Mouse (Mus musculus) yolk sac, embryonic 10.5 days (tissue): Measurements from ENCODE around the gene Traip.

Experiments used
- DNase-seq: peaks from one replicate; pipeline ENCODE4 v3.0.0-alpha.2; 2017; ENCODE audit warnings: low spot score

Traip gene

GRCm38 (mm10) chr9:107949922-107950235, at the start of gene Traip:
Traip (plus strand) TSS chr9:107950136.
- DNase-seq, result no peak

- peak; percentile 47 for DNase-seq
Observed at GRCm38 (mm10) chr9:107900840-107901626, 48.9 kb upstream of the Traip start.

GRCm38 (mm10) chr9:107901627-107901914, 48.4 kb upstream of the Traip start:
- no peak for DNase-seq

GRCm38 (mm10) chr9:107904726-107905125, 45.2 kb upstream of the Traip start:
- DNase-seq, result peak; percentile 76

- peak; percentile 90 for DNase-seq
Observed at GRCm38 (mm10) chr9:107906252-107906966, 43.5 kb upstream of the Traip start, which contains the start of gene Mst1r. Mst1r (plus strand) TSS chr9:107906873.

- DNase-seq, result no peak
Observed at GRCm38 (mm10) chr9:107906967-107907800, 42.8 kb upstream of the Traip start.

GRCm38 (mm10) chr9:107907801-107908120, 42.2 kb upstream of the Traip start:
- no peak for DNase-seq

- no peak for DNase-seq
Observed at GRCm38 (mm10) chr9:107908410-107909158, 41.4 kb upstream of the Traip start.

- DNase-seq, result no peak
Observed at GRCm38 (mm10) chr9:107910025-107910769, 39.7 kb upstream of the Traip start.

- DNase-seq, result no peak
Observed at GRCm38 (mm10) chr9:107914764-107915420, 35.0 kb upstream of the Traip start.

- DNase-seq, result peak; percentile 44
Observed at GRCm38 (mm10) chr9:107917895-107918608, 31.9 kb upstream of the Traip start.

- no peak for DNase-seq
Observed at GRCm38 (mm10) chr9:107918884-107919283, 31.1 kb upstream of the Traip start.

- no peak for DNase-seq
Observed at GRCm38 (mm10) chr9:107919441-107919840, 30.5 kb upstream of the Traip start.

- no peak for DNase-seq
Observed at GRCm38 (mm10) chr9:107923021-107923420, 26.9 kb upstream of the Traip start.

GRCm38 (mm10) chr9:107923956-107924355, 26.0 kb upstream of the Traip start:
- DNase-seq, result no peak

- DNase-seq, result no peak
Observed at GRCm38 (mm10) chr9:107925251-107925650, 24.7 kb upstream of the Traip start.

GRCm38 (mm10) chr9:107926920-107927420, 23.0 kb upstream of the Traip start:
- no peak for DNase-seq

GRCm38 (mm10) chr9:107927749-107928148, 22.2 kb upstream of the Traip start:
- no peak for DNase-seq

GRCm38 (mm10) chr9:107928169-107928568, 21.8 kb upstream of the Traip start, which contains the start of gene Actl11:
Actl11 (plus strand) TSS chr9:107928469.
- DNase-seq, result no peak

- no peak for DNase-seq
Observed at GRCm38 (mm10) chr9:107932221-107932620, 17.7 kb upstream of the Traip start.
